Mouse (Mus musculus): Measurements from ENCODE around the gene Traf3ip1.

The Traf3ip1 gene

DNA sequence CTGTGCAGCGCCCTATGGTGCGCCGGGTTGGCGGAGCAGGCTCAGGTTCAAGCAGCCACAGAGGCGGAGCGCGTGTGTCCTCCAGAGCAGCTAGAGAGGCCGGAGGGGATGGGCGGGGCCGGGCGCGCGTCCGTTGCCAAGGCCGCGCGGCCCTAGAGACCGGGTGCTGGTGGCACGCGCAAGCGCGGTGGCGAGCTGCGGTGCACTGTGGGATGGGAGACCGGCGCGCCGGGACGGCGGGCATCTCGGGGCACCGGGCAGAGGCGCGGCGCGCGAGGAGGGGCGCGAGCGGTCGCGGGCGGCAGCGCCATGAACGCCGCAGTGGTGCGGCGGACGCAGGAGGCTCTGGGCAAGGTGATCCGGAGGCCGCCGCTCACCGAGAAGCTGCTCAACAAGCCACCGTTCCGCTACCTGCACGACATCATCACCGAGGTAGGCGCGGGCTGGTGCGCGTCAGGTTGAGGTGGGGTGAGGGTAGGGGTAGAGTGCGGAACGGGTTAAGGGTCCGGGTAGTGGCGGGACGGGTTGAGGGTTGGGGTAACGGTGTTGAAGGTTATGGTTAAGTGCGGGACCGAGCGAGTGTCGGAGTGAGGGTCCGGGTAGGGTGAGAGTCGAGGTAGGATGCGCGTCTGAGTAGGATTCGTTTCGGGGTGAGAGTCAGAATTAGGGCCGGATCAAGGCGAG is at the start of gene Traf3ip1:
Gene Traf3ip1 (plus strand): TSS at position 191 of the 684 bp plus-strand sequence.
- peak; percentile 92 for DNase-seq

DNA sequence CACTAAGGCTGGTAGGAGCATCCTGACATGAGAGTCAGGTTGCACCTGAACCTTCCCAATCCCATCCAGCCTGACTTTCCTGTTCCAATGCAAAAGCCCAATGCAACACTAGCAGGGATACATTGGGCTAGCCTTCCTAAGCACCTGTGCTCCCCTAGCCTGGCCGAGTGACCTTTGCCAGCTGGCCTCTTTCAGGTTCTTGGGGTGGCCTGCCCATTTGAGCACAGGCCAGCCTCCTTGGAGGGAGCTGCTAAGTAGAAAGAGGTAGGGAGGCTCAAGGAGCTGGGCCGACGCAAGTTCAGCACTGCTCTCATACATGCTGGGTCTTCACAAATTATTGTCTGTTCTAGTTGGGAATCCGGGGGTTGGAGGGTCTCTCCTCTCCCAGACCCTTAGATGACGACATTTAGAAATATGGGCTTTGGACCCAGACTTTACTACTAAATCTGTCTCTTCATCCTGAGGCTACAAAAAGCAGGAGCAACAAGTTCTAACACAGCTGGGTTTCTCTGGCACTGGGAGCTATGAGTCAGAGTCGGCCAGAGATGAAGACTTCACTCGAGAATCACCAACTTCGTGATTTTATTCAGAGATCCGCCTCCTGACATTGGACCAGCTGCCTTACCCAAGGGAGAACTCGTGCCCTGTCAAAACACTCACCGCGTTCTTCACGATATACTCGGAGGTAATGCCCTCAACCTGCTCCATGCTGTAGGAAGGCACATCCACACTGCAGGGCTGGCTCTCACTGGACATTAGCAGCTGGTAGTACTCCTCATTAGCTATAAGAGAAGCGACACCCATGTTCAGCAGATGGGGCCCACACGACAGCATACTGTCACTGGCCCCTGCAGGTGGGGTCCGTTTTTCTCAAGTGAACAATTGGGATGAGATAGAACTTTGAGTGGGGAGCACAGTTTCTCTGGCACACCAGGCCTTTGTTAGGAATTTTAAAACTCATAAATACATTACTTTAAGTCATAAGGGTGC is 49.3 kb upstream of the Traf3ip1 start:
- no peak for DNase-seq

DNA sequence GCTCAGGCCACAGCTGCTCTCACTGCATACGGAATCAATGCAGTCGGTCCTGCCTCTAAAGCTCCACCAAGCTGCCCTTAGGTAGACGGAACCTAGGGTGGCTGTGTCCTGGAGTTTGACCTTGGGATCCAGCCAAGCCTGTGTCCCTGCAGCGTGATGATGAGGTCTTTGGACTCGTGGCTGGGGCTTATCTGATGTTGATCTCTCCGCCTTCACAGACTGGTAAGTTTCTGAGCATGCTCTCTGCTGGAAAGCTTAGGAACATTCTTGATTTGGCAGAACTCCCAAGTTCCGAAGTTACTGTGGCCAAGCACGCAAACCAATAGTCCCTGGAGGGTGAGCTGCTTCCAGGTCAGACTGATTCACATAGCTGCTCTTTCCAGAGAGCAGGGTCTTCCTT is 48.4 kb upstream of the Traf3ip1 start:
- DNase-seq = no peak

DNA sequence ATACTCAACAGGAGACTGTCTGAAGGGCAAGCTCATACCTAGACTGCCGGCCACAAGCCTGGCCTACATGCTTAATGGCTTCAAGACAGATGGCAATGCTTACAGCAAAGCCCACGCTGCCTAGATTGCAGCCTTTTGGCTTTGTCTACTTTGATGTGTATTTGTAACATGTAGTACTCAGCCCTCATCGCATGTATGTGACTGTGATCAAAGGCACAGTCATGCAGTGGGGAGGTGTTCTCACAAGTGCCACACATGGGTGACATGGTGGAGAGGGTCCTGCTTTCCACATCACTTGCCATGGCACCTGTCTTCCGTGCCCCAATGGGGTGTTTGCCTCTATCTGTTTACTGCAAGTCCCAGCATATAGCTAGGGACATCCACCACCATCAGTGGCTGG is 47.9 kb upstream of the Traf3ip1 start:
- DNase-seq = no peak

DNA sequence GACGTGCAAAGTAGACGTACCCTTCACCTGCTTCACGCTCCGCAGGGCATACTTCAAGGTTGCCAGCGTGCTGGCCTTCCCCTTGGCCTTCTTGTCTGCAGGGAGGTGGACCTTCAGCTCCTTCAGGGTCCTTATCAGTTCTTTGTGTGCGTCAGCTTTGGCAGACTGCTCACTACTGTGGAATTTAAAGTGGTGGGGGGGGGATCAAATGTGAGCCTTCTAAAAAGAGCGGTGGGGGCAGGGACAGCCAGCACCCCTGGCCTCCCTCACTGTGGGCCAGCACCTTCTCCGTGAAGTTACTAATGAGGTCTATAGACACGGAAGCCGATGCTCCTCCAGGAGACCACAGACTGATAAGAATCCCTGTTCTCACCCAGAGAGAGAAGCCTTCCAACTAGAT is 45.8 kb upstream of the Traf3ip1 start:
- no peak for DNase-seq

DNA sequence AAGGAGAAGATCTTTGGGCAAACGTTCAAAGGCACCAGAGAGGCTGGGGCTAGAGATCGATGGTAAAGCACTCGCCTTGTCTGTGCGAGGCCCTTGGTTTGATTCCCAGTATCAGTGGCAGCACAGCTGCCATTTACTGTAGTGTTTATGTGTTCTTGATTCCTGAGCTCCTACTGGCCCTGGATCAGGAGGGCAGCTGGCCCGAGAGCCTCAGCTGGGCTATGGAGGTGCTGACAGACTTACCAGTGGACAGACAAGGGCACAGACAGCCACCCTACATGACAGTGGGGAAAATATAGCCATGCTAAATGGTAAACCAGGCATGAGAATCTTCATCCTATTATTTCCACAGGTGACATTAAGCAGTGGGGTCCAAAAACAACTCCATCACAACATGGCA is 43.6 kb upstream of the Traf3ip1 start:
- DNase-seq = no peak

DNA sequence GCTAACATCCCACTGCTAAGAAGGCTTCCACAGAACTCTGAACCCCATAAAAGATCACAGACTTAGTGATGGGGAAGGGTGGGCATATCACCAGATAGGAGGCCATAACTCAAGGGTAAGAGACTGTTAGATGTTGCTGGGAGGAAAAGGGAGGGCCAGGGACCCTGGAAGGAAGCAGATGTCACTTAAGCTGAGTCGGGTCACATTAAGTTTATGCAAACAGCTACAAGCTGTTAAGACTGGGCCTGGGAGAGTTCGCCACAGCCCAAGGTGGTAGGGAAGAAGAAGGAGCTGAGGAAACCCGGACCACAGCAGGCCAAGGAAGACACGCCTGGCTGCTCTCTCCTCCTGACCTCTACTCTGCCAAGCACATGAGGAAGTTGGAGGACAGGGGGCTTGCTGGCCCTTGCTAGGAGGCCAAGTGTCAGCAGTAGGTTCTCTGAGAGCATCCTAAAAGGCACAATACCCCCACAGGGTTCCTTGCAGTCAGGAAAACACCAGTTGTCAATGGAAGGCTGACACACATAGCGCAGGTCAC is 42.8 kb upstream of the Traf3ip1 start:
- no peak for DNase-seq

DNA sequence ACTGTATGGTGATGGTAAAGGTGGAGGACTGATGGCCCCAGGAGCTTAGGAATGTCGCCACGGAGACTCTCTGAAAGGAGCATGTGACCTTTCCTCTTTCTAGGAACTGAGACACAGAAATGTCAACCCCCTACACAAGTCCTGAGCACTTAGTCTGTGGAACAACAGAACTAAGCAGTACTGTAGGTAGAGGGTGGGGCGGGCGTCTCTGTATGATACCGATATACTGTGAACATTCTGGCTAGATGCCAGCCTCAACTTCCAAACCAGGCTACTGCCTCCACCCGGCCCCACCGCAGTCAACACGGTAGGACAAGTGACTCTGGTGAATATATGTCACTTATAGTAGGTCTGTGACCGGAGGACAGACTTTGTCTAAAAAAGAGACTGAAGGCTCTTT is 40.5 kb upstream of the Traf3ip1 start:
- no peak for DNase-seq

DNA sequence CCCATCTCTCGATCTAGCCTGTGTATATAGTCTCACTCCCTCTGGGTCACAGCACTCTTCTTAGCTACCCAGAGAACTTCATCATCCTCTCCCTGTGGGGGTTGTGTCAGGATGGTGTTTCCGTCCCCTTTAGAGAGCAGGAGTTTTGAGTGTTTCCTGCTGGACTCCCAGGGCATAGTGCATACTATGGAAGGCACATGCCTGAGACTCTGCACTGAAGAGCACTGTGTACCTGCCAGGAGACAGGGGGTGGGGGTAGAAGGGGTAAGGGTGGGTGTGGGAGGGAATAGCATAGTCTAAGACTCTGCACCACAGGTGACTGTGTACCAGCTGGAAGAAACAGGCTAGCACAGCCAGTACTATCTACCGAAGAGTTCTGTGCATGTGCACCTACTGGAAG is 40.1 kb upstream of the Traf3ip1 start:
- no peak for DNase-seq

DNA sequence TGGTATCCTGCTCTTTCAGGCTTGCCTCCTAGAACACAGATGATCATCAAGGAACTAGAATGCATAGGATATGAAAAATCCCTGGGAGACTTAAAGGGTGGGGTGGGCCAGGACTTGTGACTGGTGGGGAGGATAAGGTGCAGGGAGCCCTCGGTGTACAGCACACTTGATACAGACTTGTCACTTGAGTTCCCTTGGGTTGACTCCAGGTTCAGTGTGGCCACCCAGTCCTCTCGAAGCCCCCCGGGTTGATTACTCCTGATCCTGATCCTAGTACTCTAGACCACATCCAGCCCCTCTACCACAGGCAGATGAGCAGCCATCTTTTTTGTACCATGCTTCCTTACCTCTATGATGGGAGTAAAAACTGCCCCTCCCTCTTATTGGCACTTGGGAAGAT is 39.5 kb upstream of the Traf3ip1 start:
- no peak for DNase-seq

DNA sequence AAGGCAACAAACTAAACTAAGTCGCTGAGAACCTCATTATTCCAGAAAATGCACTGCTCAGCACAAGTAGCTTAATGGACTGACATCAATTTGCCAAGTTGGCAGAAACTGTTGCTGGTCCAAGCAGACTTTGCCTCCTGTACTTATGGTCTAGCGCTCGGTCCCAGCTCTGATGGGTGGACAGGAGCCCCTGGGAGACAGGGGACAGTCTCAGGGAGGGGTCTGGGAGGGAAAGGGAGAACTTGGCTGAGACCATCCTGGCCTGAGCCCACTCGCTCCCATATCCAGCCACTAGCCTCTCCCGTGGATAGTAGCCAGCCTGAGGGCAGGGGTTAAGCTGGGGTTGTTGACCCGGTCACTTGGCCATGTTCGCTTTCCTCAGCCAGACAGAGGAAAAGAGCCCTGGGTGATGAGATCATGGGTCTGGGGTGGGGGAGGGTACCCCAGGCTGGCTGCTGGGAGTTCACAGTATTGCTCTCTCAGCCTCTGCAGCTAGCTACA is 38.7 kb upstream of the Traf3ip1 start:
- no peak for DNase-seq

DNA sequence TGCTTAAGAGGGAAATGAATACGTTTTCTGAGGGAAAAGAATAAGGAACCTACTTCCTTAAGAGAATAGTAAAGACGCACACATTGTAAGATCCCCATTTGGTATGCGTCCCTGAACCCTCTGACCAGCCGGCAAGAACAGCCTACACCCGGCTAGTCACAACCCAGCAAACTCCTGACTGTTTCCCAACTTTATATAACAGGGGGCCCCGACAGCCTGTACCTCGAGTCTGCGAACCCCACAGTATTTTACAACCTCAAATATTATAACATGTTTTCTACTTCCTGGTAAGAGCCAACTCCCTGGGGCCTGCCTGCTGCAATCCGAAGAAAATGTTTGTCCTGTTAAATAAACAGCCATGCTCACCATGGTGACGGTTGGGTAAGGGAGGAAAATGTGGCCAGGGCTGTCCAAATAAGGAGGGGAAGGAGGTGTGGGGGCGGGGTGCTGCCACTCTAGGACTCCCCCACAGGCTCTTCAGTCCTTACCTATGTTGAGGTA is 38.1 kb upstream of the Traf3ip1 start:
- DNase-seq = no peak

DNA sequence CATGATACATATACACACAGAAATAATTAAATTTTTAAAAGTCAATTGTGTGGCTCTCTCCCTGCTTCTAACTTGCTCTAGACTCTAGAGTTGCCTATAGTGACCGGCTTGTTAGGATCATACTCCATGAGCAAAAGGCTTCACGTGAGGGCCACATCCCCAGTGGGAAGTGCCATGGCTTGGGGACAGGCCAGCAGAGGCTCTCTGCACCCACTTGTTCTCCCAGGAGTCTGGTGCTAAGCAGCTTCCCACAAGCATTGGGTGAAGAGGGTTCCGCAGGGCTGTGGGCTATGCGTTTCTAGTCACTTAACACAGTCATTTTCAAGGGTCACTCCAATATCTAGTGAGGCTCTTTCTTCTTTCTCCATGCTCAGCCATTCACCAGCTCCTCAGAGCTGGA is 37.3 kb upstream of the Traf3ip1 start:
- DNase-seq = no peak

DNA sequence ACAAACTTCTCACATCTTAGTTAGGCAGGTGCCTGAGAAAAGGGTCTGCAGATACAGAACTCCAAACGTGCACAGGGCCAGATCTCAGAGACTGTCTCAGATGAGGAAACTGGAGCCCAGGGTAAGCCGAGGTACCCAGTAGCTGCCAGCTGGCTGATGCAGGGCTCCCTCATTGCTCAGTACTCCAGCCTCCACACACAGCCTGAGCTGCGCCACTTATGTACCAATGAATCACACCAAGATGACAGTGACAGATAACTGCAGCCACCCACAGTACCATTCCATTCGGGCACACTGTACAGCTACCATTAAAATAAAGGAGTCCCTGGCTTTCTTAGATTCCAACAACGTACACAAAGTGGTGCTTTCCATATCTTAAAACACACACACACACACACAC is 36.7 kb upstream of the Traf3ip1 start:
- no peak for DNase-seq

DNA sequence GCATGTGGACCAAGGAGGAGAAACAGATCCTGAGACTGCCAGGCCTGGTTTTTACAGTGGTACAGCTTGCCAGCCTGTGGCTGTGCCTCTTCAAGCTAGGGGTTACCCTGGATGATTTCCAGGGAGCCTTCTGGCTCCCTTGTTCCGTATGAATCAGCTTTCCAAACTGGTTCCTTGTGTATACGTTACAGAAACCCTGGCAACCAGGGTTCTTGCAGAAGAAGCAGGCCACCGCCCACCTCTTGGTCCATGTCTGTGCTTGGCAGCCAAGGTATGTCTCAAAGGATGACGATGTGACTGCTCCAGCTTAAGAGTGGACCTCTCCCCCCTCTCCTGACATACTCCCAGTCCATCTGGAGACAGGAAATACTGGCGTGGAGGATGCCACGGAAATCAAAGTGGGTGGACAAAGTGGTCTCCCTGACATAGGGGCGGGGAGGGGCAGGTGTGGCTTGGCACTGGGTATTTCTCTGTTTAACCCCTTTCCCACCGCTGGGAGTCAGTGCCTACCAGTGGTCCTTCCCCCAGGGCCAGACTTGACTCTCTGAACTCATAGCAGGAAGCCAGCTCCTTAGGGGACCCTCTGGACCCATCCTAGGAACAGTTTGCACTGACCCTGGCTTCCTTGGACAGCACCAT is 36.1 kb upstream of the Traf3ip1 start:
- peak; percentile 14 for DNase-seq

DNA sequence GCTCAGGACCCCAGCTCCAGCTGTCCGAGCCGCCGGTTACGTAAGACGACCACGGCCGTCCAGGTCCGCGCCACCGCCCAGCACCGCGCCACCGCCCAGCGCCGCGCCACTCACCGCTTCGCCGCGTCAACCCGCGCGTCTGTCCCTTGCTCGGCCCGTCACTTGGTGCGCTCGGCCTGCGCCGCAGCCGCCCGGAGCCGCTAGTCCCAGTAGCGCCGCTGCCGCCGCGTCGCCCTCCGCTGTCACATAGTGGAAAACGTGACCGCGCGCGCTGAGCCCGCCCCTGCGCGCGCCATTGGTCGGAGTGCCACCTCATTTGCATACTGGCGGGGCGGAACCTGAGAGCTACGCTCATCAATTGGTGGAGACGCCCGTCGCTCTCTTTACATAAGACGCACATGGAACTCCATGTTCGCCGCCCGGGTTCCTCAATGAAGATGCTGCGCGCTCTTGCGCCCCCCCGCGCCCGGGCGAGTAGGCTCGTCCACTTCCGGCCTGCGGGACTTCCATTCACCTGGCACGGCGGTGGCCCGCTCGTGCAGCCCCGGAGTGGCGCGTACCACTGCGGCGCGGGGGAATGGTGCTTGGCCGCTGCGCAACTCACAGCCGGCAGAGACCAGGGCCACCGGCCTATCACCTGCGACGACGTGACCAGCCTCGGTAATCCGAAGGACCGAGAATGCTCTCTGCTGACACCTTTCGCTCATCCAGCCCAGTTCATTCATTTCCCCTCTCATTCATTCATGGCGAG is 35.2 kb upstream of the Traf3ip1 start, which contains the start of gene Per2:
Gene Per2 (minus strand): TSS at position 266 of the 751 bp plus-strand sequence.
- DNase-seq = peak; percentile 100

DNA sequence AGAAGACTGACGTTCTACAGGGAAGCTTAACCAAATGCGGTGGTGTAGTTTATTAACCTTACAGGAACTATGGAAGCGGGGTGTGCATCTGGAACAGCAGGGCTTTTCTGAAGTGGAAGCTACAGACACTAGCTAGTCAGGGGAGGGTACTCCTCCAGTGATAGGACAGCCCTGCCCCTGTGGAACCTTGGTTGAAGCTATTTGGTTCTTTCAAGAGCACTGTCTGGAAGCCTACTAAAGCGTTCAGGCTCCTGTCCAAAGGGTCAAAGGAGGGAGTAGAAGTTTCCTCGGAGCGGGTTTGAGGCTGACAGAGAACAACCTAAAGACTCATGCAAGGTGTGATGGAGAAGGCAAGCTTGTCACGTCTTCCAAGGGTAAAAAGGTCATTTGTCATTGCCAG is 34.4 kb upstream of the Traf3ip1 start:
- no peak for DNase-seq

DNA sequence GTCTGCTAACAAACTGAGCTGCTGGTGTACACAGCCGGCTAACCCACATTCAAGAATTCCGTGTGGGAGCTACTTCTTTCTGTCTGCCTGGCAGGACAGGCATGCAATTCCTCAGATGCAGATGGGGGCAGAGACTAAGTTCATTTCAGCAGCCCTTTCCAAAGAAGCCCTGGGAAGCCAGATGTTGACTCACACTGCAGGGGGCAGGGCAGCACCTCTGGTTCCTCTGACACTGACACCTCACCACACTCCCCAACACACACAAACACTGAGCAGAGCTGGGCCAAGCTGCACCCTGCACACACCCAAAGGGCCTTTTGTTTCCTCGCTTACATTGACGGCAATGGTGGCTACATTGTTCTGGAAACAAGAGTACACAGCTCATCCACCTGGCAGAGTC is 33.9 kb upstream of the Traf3ip1 start:
- DNase-seq = no peak

DNA sequence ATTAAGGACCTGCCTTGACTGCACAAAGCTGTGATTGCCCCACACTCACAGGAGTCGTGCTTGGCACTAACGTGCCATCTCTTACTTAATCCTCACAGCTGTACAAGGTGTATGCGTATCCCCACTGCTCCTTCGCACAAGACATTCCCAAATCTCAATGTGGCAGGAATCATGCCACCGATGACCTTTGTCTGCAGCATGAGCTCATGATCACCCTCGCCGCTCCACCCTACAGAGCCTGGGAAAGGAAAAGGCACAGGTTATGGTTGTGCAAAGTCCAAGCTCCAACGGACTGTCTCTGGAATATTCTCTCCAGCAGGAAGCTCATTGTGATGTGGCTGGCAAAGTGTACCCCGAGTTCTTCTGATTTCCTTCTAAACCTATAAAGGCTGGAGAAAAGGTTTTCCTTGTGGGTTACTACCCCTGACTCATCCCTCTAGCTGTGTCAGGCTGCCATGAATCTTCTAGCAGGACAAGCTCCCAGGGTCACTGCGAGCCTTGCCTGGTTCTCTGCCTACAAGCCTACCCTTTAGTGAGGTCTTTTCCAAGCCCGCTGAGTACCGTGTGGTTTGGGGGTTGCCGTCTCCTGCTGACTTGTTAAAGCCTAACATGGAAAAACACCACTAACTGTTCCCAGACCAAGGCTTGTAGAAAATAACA is 31.0 kb upstream of the Traf3ip1 start:
- no peak for DNase-seq

DNA sequence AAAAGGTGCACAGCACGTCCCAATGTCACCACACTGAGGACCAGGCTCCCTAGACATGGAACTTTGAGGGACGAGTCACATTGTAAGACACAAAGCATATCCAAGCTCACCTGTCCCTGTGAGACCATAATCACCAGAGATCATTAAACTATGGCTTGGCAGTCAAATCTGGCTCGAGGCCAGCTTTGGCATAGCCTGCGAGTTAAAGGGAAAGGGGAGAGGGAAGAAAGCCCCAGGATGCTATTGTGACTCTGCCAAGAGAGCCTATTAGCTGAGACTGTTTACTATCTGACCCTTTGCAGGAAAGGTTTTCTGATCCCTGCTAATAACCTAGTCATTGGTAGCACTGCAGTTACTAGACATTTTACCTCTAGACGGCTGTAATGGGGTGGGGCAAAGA is 30.0 kb upstream of the Traf3ip1 start:
- DNase-seq = no peak

DNA sequence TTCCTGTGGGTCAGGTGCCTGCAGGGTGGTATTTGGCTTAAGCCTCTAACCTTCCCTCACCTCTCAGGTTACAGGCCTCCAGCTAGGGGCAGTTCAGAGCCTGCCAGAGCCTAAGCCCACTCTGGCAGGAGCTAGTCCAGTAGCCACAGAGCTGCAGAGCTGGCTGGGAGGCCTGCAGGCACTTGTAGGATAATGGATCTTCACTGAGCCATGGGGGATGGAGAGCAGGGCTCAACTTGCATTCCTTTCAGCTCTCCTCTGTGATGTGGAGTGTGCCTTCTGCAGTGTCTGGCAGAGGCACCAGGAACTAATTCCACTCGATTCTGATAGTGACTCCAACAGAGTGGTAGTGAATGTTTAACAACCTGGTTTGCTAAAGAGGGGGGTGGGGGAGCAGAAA is 29.2 kb upstream of the Traf3ip1 start:
- DNase-seq = no peak

DNA sequence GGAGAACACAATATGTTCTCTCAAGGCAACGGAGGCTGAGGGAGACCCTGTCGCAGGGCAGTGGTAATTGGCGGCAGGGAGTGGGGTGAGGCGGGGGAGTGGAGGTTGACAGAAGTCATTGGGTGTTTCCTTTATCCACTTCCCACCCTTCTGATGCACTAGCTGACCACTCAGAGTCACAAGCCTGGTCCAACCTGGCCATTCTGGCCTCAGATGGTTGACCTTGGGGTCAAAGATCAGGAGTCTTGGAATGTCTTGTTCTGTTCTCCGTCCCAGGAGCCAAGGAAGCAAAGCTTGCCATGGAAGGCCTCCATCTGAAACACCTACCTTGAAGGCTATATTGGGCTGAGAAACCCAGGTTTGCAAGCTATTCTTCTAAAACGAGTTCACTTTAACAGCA is 28.3 kb upstream of the Traf3ip1 start:
- DNase-seq = no peak

Data from thymus, postnatal 25 days (tissue).